Mouse (Mus musculus): ENCODE measurements at regions not wholly inside any gene's neighbourhood (a gene's known extent, or its start where the extent isn't known, plus 50 kb on each side); places are given as distances from the start of the nearest gene placed in this dataset.

- H3K27me3 ChIP-seq, result no peaks in the 10 kb centered on the region
- no peak overlapping the region for H3K4me3 ChIP-seq (replicated peaks)
- 78% methylated on average over 18 of the region's 18 CpGs for WGBS (ENCODE audit: insufficient replicate concordance)
- H3K4me2 ChIP-seq, result no peak overlapping the region
- ATAC-seq (ENCODE audit: insufficient read depth), result no peak
- no peak overlapping the region for H3K9ac ChIP-seq
- no peak overlapping the region for H3K27ac ChIP-seq (replicated peaks)
- no peaks in the 10 kb centered on the region for H3K36me3 ChIP-seq (replicated peaks)
- H3K9me3 ChIP-seq (replicated peaks), result no peaks in the 10 kb centered on the region
- no peaks in the 10 kb centered on the region for H3K4me1 ChIP-seq (replicated peaks)
These were observed 90.2 kb upstream of the Klf12 start for GRCm38 (mm10) chr14:100374494-100375217.

DNA sequence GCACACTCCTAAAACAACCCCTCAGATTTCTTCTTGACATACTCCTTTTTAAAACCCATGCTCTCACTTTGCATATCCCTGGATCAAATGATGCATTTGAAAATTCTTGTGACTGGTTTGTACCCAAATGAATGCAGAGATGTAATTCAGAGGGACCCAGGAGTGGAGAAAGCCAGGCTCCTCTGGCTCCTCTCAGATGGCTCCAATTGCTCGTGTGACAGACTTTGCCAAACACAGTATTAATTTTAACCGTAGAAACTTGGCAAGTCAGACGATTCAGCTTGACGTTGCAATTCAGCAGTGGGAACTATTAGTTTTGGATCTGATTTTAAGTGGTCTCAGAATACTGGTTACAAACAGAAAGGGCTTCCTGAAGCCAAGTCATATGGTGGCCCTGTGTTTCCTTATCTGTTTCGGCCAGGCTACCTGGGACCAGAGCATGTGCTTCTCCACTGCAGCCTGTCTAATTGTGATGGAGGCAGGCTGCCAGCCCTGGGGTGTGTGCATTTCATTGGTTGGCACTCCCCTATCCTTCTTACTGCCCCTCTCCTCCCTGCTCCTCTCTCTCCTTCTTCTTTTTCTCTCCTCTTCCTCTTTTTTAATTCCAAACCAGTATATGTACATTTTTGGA is 81.9 kb upstream of the Klf12 start:
- Histone ChIP-seq H3K9ac (no peak overlapping the region), H3K27ac (replicated peaks) (no peak overlapping the region), H3K4me2 (no peak overlapping the region), H3K4me1 (replicated peaks) (no peaks in the 10 kb centered on the region), H3K9me3 (replicated peaks) (no peaks in the 10 kb centered on the region), H3K4me3 (replicated peaks) (no peak overlapping the region), H3K36me3 (replicated peaks) (no peaks in the 10 kb centered on the region), H3K27me3 (no peaks in the 10 kb centered on the region)
- ATAC-seq (ENCODE audit: insufficient read depth), result no peak
- WGBS (ENCODE audit: insufficient replicate concordance), result 46% methylated on average over 5 of the region's 5 CpGs

- ATAC-seq (ENCODE audit: insufficient read depth), result no peak
- Histone ChIP-seq H3K4me3 (replicated peaks) (no peak overlapping the region), H3K4me2 (no peak overlapping the region), H3K36me3 (replicated peaks) (no peaks in the 10 kb centered on the region), H3K9ac (no peak overlapping the region), H3K4me1 (replicated peaks) (no peaks in the 10 kb centered on the region), H3K27me3 (no peaks in the 10 kb centered on the region), H3K9me3 (replicated peaks) (no peaks in the 10 kb centered on the region), H3K27ac (replicated peaks) (no peak overlapping the region)
- 72% methylated on average over 3 of the region's 3 CpGs for WGBS (ENCODE audit: insufficient replicate concordance)
These were observed 78.3 kb upstream of the Klf12 start for GRCm38 (mm10) chr14:100362786-100363185.

DNA sequence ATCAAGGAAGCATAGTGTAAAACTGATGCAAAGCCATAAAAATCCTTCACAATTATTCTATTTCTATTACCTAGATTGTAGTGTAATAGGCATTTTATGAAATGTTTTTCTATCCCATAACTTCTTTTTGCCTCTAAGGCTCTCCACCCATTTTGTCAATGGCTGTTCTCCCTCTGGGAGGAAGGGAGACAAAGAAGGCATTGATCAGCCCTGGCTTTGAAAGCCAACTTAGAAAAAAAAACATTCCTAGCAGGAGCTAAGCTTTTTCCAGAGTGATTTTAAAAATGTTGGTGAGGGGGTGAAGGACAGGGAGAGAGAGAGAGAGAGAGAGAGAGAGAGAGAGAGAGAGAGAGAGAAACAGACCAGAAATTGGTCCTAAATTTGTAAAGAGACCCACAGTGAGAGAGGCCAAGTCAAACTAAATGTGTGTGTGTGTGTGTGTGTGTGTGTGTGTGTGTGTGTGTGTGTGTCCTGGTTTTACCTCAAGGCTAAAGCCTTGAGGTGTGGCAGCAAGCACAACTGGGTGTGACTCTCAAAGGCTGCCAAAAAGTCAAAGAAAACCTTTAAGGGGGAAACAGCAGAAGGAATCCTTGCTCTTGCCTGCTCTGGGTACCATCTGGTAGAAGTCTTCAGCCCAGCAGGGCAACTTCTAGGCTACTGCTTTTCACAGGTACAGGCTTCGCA is 77.0 kb upstream of the Klf12 start:
- Histone ChIP-seq H3K4me2 (no peak overlapping the region), H3K4me1 (replicated peaks) (no peaks in the 10 kb centered on the region), H3K9ac (no peak overlapping the region), H3K27me3 (no peaks in the 10 kb centered on the region), H3K36me3 (replicated peaks) (no peaks in the 10 kb centered on the region), H3K4me3 (replicated peaks) (no peak overlapping the region), H3K9me3 (replicated peaks) (no peaks in the 10 kb centered on the region), H3K27ac (replicated peaks) (no peak overlapping the region)
- WGBS (ENCODE audit: insufficient replicate concordance), result 75% methylated on average over 1 of the region's 1 CpGs
- no peak for ATAC-seq (ENCODE audit: insufficient read depth)

- H3K4me2 ChIP-seq, result no peak overlapping the region
- no peaks in the 10 kb centered on the region for H3K36me3 ChIP-seq (replicated peaks)
- no peaks in the 10 kb centered on the region for H3K9me3 ChIP-seq (replicated peaks)
- no peaks in the 10 kb centered on the region for H3K4me1 ChIP-seq (replicated peaks)
- H3K4me3 ChIP-seq (replicated peaks), result no peak overlapping the region
- WGBS (ENCODE audit: insufficient replicate concordance), result 72% methylated on average over 3 of the region's 3 CpGs
- ATAC-seq (ENCODE audit: insufficient read depth), result no peak
- H3K27ac ChIP-seq (replicated peaks), result no peak overlapping the region
- no peak overlapping the region for H3K9ac ChIP-seq
- no peaks in the 10 kb centered on the region for H3K27me3 ChIP-seq
These were observed 75.4 kb upstream of the Klf12 start for GRCm38 (mm10) chr14:100359881-100360280.

- WGBS (ENCODE audit: insufficient replicate concordance), result 63% methylated on average over 4 of the region's 4 CpGs
- H3K27me3 ChIP-seq, result no peaks in the 10 kb centered on the region
- no peak overlapping the region for H3K4me3 ChIP-seq (replicated peaks)
- no peak overlapping the region for H3K9ac ChIP-seq
- no peaks in the 10 kb centered on the region for H3K9me3 ChIP-seq (replicated peaks)
- ATAC-seq (ENCODE audit: insufficient read depth), result no peak
- no peaks in the 10 kb centered on the region for H3K4me1 ChIP-seq (replicated peaks)
- H3K27ac ChIP-seq (replicated peaks), result no peak overlapping the region
- H3K36me3 ChIP-seq (replicated peaks), result no peaks in the 10 kb centered on the region
- no peak overlapping the region for H3K4me2 ChIP-seq
These were observed 72.7 kb upstream of the Klf12 start for GRCm38 (mm10) chr14:100357131-100357530.

GRCm38 (mm10) chr14:100353508-100353907 is 69.0 kb upstream of the Klf12 start:
- Histone ChIP-seq H3K9me3 (replicated peaks) (no peaks in the 10 kb centered on the region), H3K4me3 (replicated peaks) (no peak overlapping the region), H3K27ac (replicated peaks) (0 out of 2 replicates have a peak overlapping the region, but pooled peaks have one; percentile 24), H3K9ac (no peak overlapping the region), H3K4me2 (no peak overlapping the region), H3K36me3 (replicated peaks) (no peaks in the 10 kb centered on the region), H3K4me1 (replicated peaks) (no peaks in the 10 kb centered on the region), H3K27me3 (no peaks in the 10 kb centered on the region)
- ATAC-seq (ENCODE audit: insufficient read depth), result no peak
- 65% methylated on average over 4 of the region's 4 CpGs for WGBS (ENCODE audit: insufficient replicate concordance)

DNA sequence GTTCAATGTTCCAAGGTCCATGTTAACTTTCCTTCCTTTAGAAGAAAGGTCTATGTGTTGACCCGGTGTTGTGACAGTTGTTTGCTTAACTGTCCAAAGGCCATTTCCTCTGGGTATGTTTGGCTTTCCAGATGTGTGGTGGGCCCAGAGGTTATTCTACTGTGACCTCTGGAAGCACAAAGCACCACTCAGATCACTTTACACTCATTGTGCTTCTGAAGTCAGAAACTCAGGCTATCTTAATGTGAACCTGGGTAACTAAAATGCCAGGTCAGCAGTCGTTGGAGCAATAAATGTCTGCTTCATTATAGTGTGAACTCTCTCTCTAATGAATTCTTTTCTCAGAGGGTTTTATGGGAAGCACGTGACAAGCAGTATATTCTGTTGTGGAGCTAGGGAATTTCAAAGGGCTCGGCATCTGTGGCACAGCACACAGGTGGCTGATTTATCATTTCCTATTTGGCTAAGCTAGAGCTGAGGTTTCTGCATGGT is 68.5 kb upstream of the Klf12 start:
- Histone ChIP-seq H3K27me3 (no peaks in the 10 kb centered on the region), H3K4me1 (replicated peaks) (no peaks in the 10 kb centered on the region), H3K27ac (replicated peaks) (0 out of 2 replicates have a peak overlapping the region, but pooled peaks have one; percentile 24), H3K36me3 (replicated peaks) (no peaks in the 10 kb centered on the region), H3K9ac (no peak overlapping the region), H3K4me2 (no peak overlapping the region), H3K9me3 (replicated peaks) (no peaks in the 10 kb centered on the region), H3K4me3 (replicated peaks) (no peak overlapping the region)
- ATAC-seq (ENCODE audit: insufficient read depth), result peak; percentile 82
- WGBS (ENCODE audit: insufficient replicate concordance), result 30% methylated on average over 4 of the region's 4 CpGs

- Histone ChIP-seq H3K4me1 (replicated peaks) (no peaks in the 10 kb centered on the region), H3K9ac (no peak overlapping the region)
These were observed 66.5 kb upstream of the Klf12 start for GRCm38 (mm10) chr14:100351004-100351403.

GRCm38 (mm10) chr14:100350021-100350790 is 65.7 kb upstream of the Klf12 start:
- no peaks in the 10 kb centered on the region for H3K4me1 ChIP-seq (replicated peaks)
- no peak for ATAC-seq (ENCODE audit: insufficient read depth)
- H3K9ac ChIP-seq, result no peak overlapping the region
- H3K36me3 ChIP-seq (replicated peaks), result no peaks in the 10 kb centered on the region
- H3K27ac ChIP-seq (replicated peaks), result no peak overlapping the region
- WGBS (ENCODE audit: insufficient replicate concordance), result 59% methylated on average over 9 of the region's 9 CpGs
- H3K9me3 ChIP-seq (replicated peaks), result no peaks in the 10 kb centered on the region
- H3K4me2 ChIP-seq, result no peak overlapping the region
- H3K27me3 ChIP-seq, result no peaks in the 10 kb centered on the region
- H3K4me3 ChIP-seq (replicated peaks), result no peak overlapping the region

More at GRCm38 (mm10) chr14:100351004-100351403, 66.5 kb upstream of the Klf12 start:
- Histone ChIP-seq H3K4me2 (no peak overlapping the region), H3K9me3 (replicated peaks) (no peaks in the 10 kb centered on the region), H3K27me3 (no peaks in the 10 kb centered on the region), H3K4me3 (replicated peaks) (no peak overlapping the region), H3K27ac (replicated peaks) (no peak overlapping the region), H3K36me3 (replicated peaks) (no peaks in the 10 kb centered on the region)
- 65% methylated on average over 7 of the region's 7 CpGs for WGBS (ENCODE audit: insufficient replicate concordance)
- no peak for ATAC-seq (ENCODE audit: insufficient read depth)
